Mouse (Mus musculus) kidney, embryonic 14.5 days (tissue): ENCODE data around the gene Twist2. TPM values are rescaled to one million over a fixed set of nuclear protein-coding genes. Genes with fewer than 3 reads are reported as not detected.

ENCODE experiments used
- ATAC-seq: fragments of 200-750 bp; cut with Nextera tagmentation; 2 replicates; pipeline ENCODE4 v1.8.0; 2017; ENCODE audit warnings: moderate number of reproducible peaks, mild to moderate bottlenecking, moderate TSS enrichment, moderate library complexity; ENCODE audit not compliant: low FRiP score, low TSS enrichment
- H3K27ac ChIP-seq: fragments of 300-500 bp; sonication (generic); 2 replicates; pipeline ENCODE4 v1.5.1; 2014; ENCODE audit warnings: low read depth, mild to moderate bottlenecking, low read length, moderate library complexity, mixed read lengths
- H3K27me3 ChIP-seq: fragments of 300-500 bp; sonication (generic); 2 replicates; pipeline ENCODE4 v1.6.1; 2014; ENCODE audit warnings: mild to moderate bottlenecking, low read length; ENCODE audit not compliant: control insufficient read depth, insufficient read depth
- H3K36me3 ChIP-seq: fragments of 300-500 bp; sonication (generic); 2 replicates; pipeline ENCODE4 v1.6.1; 2014; ENCODE audit warnings: low read length, mixed read lengths; ENCODE audit not compliant: control insufficient read depth, insufficient read depth
- H3K4me1 ChIP-seq: fragments of 300-500 bp; sonication (generic); 2 replicates; pipeline ENCODE4 v1.6.1; 2014; ENCODE audit warnings: low read length, mixed read lengths; ENCODE audit not compliant: control insufficient read depth, insufficient read depth
- H3K4me2 ChIP-seq: fragments of 300-500 bp; sonication (generic); replicated peaks from 2 replicates; pipeline ENCODE4 v1.6.1; 2014; ENCODE audit warnings: low read depth, mild to moderate bottlenecking, low read length
- H3K4me3 ChIP-seq: fragments of 300-500 bp; sonication (generic); 2 replicates; pipeline ENCODE4 v1.5.1; 2014; ENCODE audit warnings: mild to moderate bottlenecking, low read length
- H3K9ac ChIP-seq: fragments of 300-500 bp; sonication (generic); 2 replicates; pipeline ENCODE4 v1.6.1; 2014; ENCODE audit warnings: low read depth, mild to moderate bottlenecking, low read length, moderate library complexity
- H3K9me3 ChIP-seq: fragments of 300-500 bp; sonication (generic); 2 replicates; pipeline ENCODE4 v1.6.1; 2016; ENCODE audit warnings: low read length; ENCODE audit not compliant: control insufficient read depth
- WGBS: fragments of 180-500 bp; shearing (Covaris S2); extraction: QIAGEN DNeasy Blood & Tissue Kit; methylation state at CpG from one replicate; pipeline ENCODE4 v1.1.7; 2014; 5-methylcytosine and 5-hydroxymethylcytosine counted together
- polyA plus RNA-seq: library from polyadenylated mRNA; unstranded; fragments of >200 nt; fragmentation: Nextera tagmentation; extraction: Ambion mirVana; gene quantifications from 2 replicates; pipeline ENCODE4 v1.2.1, GENCODE M21; 2014

The Twist2 gene
- polyA plus RNA-seq, 1 experiment from 2014 or later, result 8.0 TPM

- H3K36me3 ChIP-seq, result no peaks in the 10 kb centered on the region
- H3K27ac ChIP-seq, result no peak overlapping the region
- no peak overlapping the region for H3K4me3 ChIP-seq
- H3K9me3 ChIP-seq, result 0 out of 2 replicates have a peak, but pooled peaks cover 2% of the 10 kb centered on the region
- 0 out of 2 replicates have a peak overlapping the region, but pooled peaks have one; percentile 6 for H3K4me2 ChIP-seq
- H3K4me1 ChIP-seq, result peaks cover 8% of the 10 kb centered on the region
- 6% methylated on average over 12 of the region's 12 CpGs for WGBS
- peak; percentile 28; the same call in 1 of the 2 replicates for ATAC-seq
- peaks cover 18% of the 10 kb centered on the region for H3K27me3 ChIP-seq
- H3K9ac ChIP-seq, result no peak overlapping the region
These were observed 31.0 kb upstream of the Twist2 start for GRCm38 (mm10) chr1:91770221-91770624.

- H3K27ac ChIP-seq, result no peak overlapping the region
- peak; percentile 57; the same call in 1 of the 2 replicates for ATAC-seq
- H3K9me3 ChIP-seq, result 0 out of 2 replicates have a peak, but pooled peaks cover 2% of the 10 kb centered on the region
- H3K4me3 ChIP-seq, result no peak overlapping the region
- H3K27me3 ChIP-seq, result peaks cover 18% of the 10 kb centered on the region
- 4% methylated on average over 10 of the region's 10 CpGs for WGBS
- H3K4me2 ChIP-seq, result 0 out of 2 replicates have a peak overlapping the region, but pooled peaks have one; percentile 6
- H3K36me3 ChIP-seq, result no peaks in the 10 kb centered on the region
- H3K9ac ChIP-seq, result no peak overlapping the region
- peaks cover 8% of the 10 kb centered on the region for H3K4me1 ChIP-seq
These were observed 30.6 kb upstream of the Twist2 start for GRCm38 (mm10) chr1:91770676-91771075.

- no peak for ATAC-seq
- H3K4me3 ChIP-seq, result no peak overlapping the region
- WGBS, result 71% methylated on average over 5 of the region's 5 CpGs
- no peaks in the 10 kb centered on the region for H3K9me3 ChIP-seq
- peaks cover 14% of the 10 kb centered on the region for H3K27me3 ChIP-seq
- no peaks in the 10 kb centered on the region for H3K4me1 ChIP-seq
- H3K9ac ChIP-seq, result no peak overlapping the region
- H3K4me2 ChIP-seq, result no peak overlapping the region
- H3K36me3 ChIP-seq, result no peaks in the 10 kb centered on the region
- H3K27ac ChIP-seq, result no peak overlapping the region
These were observed 24.3 kb upstream of the Twist2 start for GRCm38 (mm10) chr1:91776928-91777327.

GRCm38 (mm10) chr1:91779819-91780218 is 21.4 kb upstream of the Twist2 start:
- WGBS, result 84% methylated on average over 4 of the region's 4 CpGs
- H3K4me1 ChIP-seq, result no peaks in the 10 kb centered on the region
- no peak overlapping the region for H3K27ac ChIP-seq
- no peak overlapping the region for H3K4me3 ChIP-seq
- H3K9me3 ChIP-seq, result no peaks in the 10 kb centered on the region
- no peak overlapping the region for H3K9ac ChIP-seq
- ATAC-seq, result no peak
- no peaks in the 10 kb centered on the region for H3K36me3 ChIP-seq
- no peak overlapping the region for H3K4me2 ChIP-seq
- H3K27me3 ChIP-seq, result 0 out of 2 replicates have a peak, but pooled peaks cover 5% of the 10 kb centered on the region

- no peak overlapping the region for H3K4me3 ChIP-seq
- H3K9me3 ChIP-seq, result no peaks in the 10 kb centered on the region
- no peak overlapping the region for H3K4me2 ChIP-seq
- H3K27me3 ChIP-seq, result 0 out of 2 replicates have a peak, but pooled peaks cover 5% of the 10 kb centered on the region
- no peaks in the 10 kb centered on the region for H3K4me1 ChIP-seq
- ATAC-seq, result no peak
- no peaks in the 10 kb centered on the region for H3K36me3 ChIP-seq
- H3K27ac ChIP-seq, result no peak overlapping the region
- WGBS, result 82% methylated on average over 7 of the region's 7 CpGs
- H3K9ac ChIP-seq, result no peak overlapping the region
These were observed 20.1 kb upstream of the Twist2 start for GRCm38 (mm10) chr1:91781182-91781581.

- no peak overlapping the region for H3K27ac ChIP-seq
- no peak overlapping the region for H3K4me3 ChIP-seq
- no peak for ATAC-seq
- H3K36me3 ChIP-seq, result no peaks in the 10 kb centered on the region
- 80% methylated on average over 3 of the region's 3 CpGs for WGBS
- H3K4me1 ChIP-seq, result no peaks in the 10 kb centered on the region
- no peak overlapping the region for H3K4me2 ChIP-seq
- H3K9ac ChIP-seq, result no peak overlapping the region
- no peaks in the 10 kb centered on the region; the same call in 1 of the 2 replicates for H3K9me3 ChIP-seq
- 0 out of 2 replicates have a peak, but pooled peaks cover 4% of the 10 kb centered on the region for H3K27me3 ChIP-seq
These were observed 17.1 kb upstream of the Twist2 start for GRCm38 (mm10) chr1:91784162-91784561.

- peak; percentile 77 for ATAC-seq
- Histone ChIP-seq H3K27ac (no peak overlapping the region), H3K4me1 (peaks cover 16% of the 10 kb centered on the region), H3K4me2 (no peak overlapping the region), H3K9me3 (no peaks in the 10 kb centered on the region), H3K4me3 (no peak overlapping the region), H3K36me3 (no peaks in the 10 kb centered on the region), H3K27me3 (peaks cover 50% of the 10 kb centered on the region), H3K9ac (no peak overlapping the region)
- 23% methylated on average over 3 of the region's 3 CpGs for WGBS
These were observed 1.9 kb upstream of the Twist2 start for GRCm38 (mm10) chr1:91799323-91799722.

- WGBS, result 26% methylated on average over 13 of the region's 13 CpGs
- Histone ChIP-seq H3K4me1 (peaks cover 16% of the 10 kb centered on the region), H3K9ac (peak overlapping the region; percentile 42; the same call in 1 of the 2 replicates)
These were observed 913 bp upstream of the Twist2 start for GRCm38 (mm10) chr1:91800348-91800747.

GRCm38 (mm10) chr1:91801844-91802366 is 644 bp downstream of the Twist2 start:
- WGBS, result 2% methylated on average over 45 of the region's 45 CpGs

More at GRCm38 (mm10) chr1:91800348-91800747, 913 bp upstream of the Twist2 start:
- no peaks in the 10 kb centered on the region for H3K36me3 ChIP-seq
- H3K4me3 ChIP-seq, result peak overlapping the region; percentile 54
- H3K27me3 ChIP-seq, result peaks cover 51% of the 10 kb centered on the region
- H3K4me2 ChIP-seq, result peak overlapping the region; percentile 95
- no peak overlapping the region for H3K27ac ChIP-seq
- no peak for ATAC-seq
- no peaks in the 10 kb centered on the region for H3K9me3 ChIP-seq

More at GRCm38 (mm10) chr1:91801844-91802366, 644 bp downstream of the Twist2 start:
- Histone ChIP-seq H3K4me1 (peaks cover 16% of the 10 kb centered on the region), H3K36me3 (no peaks in the 10 kb centered on the region), H3K4me3 (peak overlapping the region; percentile 54), H3K9me3 (no peaks in the 10 kb centered on the region), H3K4me2 (peak overlapping the region; percentile 95), H3K9ac (peak overlapping the region; percentile 42), H3K27me3 (peaks cover 55% of the 10 kb centered on the region), H3K27ac (no peak overlapping the region; the same call in 1 of the 2 replicates)
- ATAC-seq, result 0 out of 2 replicates have a peak, but pooled peaks have one; percentile 13
